Mouse (Mus musculus) hindbrain, embryonic 11.5 days (tissue): ENCODE results near the gene Creb5. TPM values are rescaled to one million over a fixed set of nuclear protein-coding genes. Genes with fewer than 3 reads are reported as not detected.

ENCODE experiments used
- ATAC-seq: fragments of 200-750 bp; cut with Nextera tagmentation; 2 replicates; pipeline ENCODE4 v1.8.0; 2017; ENCODE audit warnings: mild to moderate bottlenecking, moderate TSS enrichment, moderate library complexity; ENCODE audit not compliant: low FRiP score
- DNase-seq: peaks from one replicate; pipeline ENCODE4 v3.0.0-alpha.2; 2015; ENCODE audit warnings: low spot score
- H3K27ac ChIP-seq: fragments of 300-500 bp; sonication (generic); 2 replicates; pipeline ENCODE4 v1.5.1; 2014; ENCODE audit warnings: mild to moderate bottlenecking, low read depth, low read length
- H3K27me3 ChIP-seq: fragments of 300-500 bp; sonication (generic); 2 replicates; pipeline ENCODE4 v1.6.1; 2014; ENCODE audit warnings: mild to moderate bottlenecking, low read length, moderate library complexity, mixed read lengths; ENCODE audit not compliant: control insufficient read depth, insufficient read depth
- H3K36me3 ChIP-seq: fragments of 300-500 bp; sonication (generic); 2 replicates; pipeline ENCODE4 v1.6.1; 2014; ENCODE audit warnings: mild to moderate bottlenecking, low read length, moderate library complexity, mixed read lengths; ENCODE audit not compliant: control insufficient read depth, insufficient read depth
- H3K4me1 ChIP-seq: fragments of 300-500 bp; sonication (generic); replicated peaks from 2 replicates; pipeline ENCODE4 v1.6.1; 2014; ENCODE audit warnings: low read length, mixed read lengths; ENCODE audit not compliant: control insufficient read depth, insufficient read depth
- H3K4me2 ChIP-seq: fragments of 300-500 bp; sonication (generic); replicated peaks from 2 replicates; pipeline ENCODE4 v1.6.1; 2014; ENCODE audit warnings: mild to moderate bottlenecking, low read depth, low read length
- H3K4me3 ChIP-seq: fragments of 300-500 bp; sonication (generic); 2 replicates; pipeline ENCODE4 v1.5.1; 2014; ENCODE audit warnings: low read depth, low read length
- H3K9ac ChIP-seq: fragments of 300-500 bp; sonication (generic); 2 replicates; pipeline ENCODE4 v1.6.1; 2014; ENCODE audit warnings: low read depth, low read length
- H3K9me3 ChIP-seq: fragments of 300-500 bp; sonication (generic); 2 replicates; pipeline ENCODE4 v1.6.1; 2016; ENCODE audit warnings: low read length; ENCODE audit not compliant: control insufficient read depth
- WGBS: fragments of 180-500 bp; shearing (Covaris S2); extraction: QIAGEN DNeasy Blood & Tissue Kit; methylation state at CpG from one replicate; pipeline ENCODE4 v1.1.7; 2014; 5-methylcytosine and 5-hydroxymethylcytosine counted together
- polyA plus RNA-seq: library from polyadenylated mRNA; unstranded; fragments of >200 nt; fragmentation: Nextera tagmentation; extraction: Ambion mirVana; gene quantifications from 2 replicates; pipeline ENCODE4 v1.2.1, GENCODE M21; 2014

Creb5 gene
- polyA plus RNA-seq, 1 experiment from 2014 or later: 5.5 TPM

DNA sequence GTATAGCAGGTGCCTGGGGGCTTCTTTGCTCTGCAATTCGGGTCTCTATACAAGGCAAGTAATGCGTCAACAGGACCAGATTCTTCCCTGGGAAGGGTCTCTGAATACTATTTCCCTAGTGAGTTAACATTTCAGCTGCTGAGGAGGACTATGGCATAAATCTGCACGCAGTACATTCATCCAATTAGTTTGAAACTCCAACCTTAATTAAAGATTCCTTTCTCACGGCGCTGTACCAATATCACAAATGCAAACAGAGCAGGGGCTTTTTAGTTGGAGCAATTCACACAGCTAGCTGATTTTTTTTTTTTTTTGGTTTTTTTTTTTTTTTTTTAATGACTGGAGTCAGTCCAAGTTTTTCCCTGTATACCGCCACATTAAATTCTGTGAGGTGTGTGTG is 357.0 kb downstream of the Creb5 start:
- no peak overlapping the region for H3K27ac ChIP-seq
- no peaks in the 10 kb centered on the region for H3K4me1 ChIP-seq
- ATAC-seq (no peak), DNase-seq (no peak)
- H3K36me3 ChIP-seq: no peaks in the 10 kb centered on the region
- WGBS: 84% methylated on average over 6 of the region's 6 CpGs
- H3K9me3 ChIP-seq: no peaks in the 10 kb centered on the region
- H3K4me3 ChIP-seq: no peak overlapping the region
- no peak overlapping the region for H3K9ac ChIP-seq
- no peaks in the 10 kb centered on the region for H3K27me3 ChIP-seq
- H3K4me2 ChIP-seq: no peak overlapping the region

- H3K4me2 ChIP-seq: no peak overlapping the region
- no peak overlapping the region for H3K9ac ChIP-seq
- H3K4me3 ChIP-seq: no peak overlapping the region
- no peaks in the 10 kb centered on the region for H3K4me1 ChIP-seq
- H3K27ac ChIP-seq: no peak overlapping the region
- no peaks in the 10 kb centered on the region for H3K9me3 ChIP-seq
- H3K27me3 ChIP-seq: no peaks in the 10 kb centered on the region
- ATAC-seq: no peak
- no peaks in the 10 kb centered on the region for H3K36me3 ChIP-seq
- 91% methylated on average over 7 of the region's 7 CpGs for WGBS
- no peak for DNase-seq
These were observed 357.9 kb downstream of the Creb5 start for GRCm38 (mm10) chr6:53644971-53645370.

- no peak overlapping the region for H3K9ac ChIP-seq
- H3K36me3 ChIP-seq: no peaks in the 10 kb centered on the region
- H3K4me2 ChIP-seq: no peak overlapping the region
- H3K27ac ChIP-seq: no peak overlapping the region
- H3K4me3 ChIP-seq: no peak overlapping the region
- ATAC-seq: no peak
- H3K27me3 ChIP-seq: no peaks in the 10 kb centered on the region
- no peaks in the 10 kb centered on the region for H3K4me1 ChIP-seq
- H3K9me3 ChIP-seq: no peaks in the 10 kb centered on the region
- DNase-seq: no peak
- 80% methylated on average over 1 of the region's 1 CpGs for WGBS
These were observed 362.7 kb downstream of the Creb5 start for GRCm38 (mm10) chr6:53649782-53650181.

DNA sequence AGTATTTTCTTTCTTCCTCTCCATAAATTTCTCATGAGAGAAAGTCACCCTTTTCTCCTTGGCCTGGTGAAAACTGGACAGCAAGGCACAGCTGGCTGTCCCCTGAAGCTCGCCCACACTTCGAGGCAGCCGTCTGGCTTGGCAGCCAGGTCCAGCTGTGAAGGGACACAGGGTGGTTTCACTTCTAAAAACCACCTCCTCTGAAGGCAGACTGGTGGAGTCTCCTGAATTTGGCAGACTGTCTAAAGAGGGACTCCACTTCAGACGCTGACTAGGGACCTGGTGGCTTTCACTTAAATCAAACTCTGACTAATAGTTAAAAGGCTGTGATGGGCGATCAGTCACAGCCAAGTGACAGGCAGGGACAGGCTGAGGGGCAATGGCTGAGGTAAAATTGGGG is 365.6 kb downstream of the Creb5 start:
- WGBS: 60% methylated on average over 5 of the region's 5 CpGs
- ATAC-seq: no peak

GRCm38 (mm10) chr6:53653706-53654360 is 366.8 kb downstream of the Creb5 start:
- ATAC-seq: no peak
- no peaks in the 10 kb centered on the region for H3K27me3 ChIP-seq

More for the DNA sequence above, 365.6 kb downstream of the Creb5 start:
- Histone ChIP-seq H3K27ac (no peak overlapping the region), H3K9ac (no peak overlapping the region), H3K4me1 (no peaks in the 10 kb centered on the region), H3K9me3 (no peaks in the 10 kb centered on the region), H3K4me3 (no peak overlapping the region), H3K36me3 (no peaks in the 10 kb centered on the region), H3K4me2 (no peak overlapping the region), H3K27me3 (no peaks in the 10 kb centered on the region)
- no peak for DNase-seq

GRCm38 (mm10) chr6:53654361-53654824 is 367.3 kb downstream of the Creb5 start:
- H3K9me3 ChIP-seq: no peaks in the 10 kb centered on the region
- 66% methylated on average over 12 of the region's 12 CpGs for WGBS
- DNase-seq: no peak
- no peaks in the 10 kb centered on the region for H3K36me3 ChIP-seq
- no peak overlapping the region for H3K4me3 ChIP-seq
- no peak for ATAC-seq
- no peak overlapping the region for H3K9ac ChIP-seq
- no peaks in the 10 kb centered on the region for H3K4me1 ChIP-seq
- H3K4me2 ChIP-seq: no peak overlapping the region
- H3K27ac ChIP-seq: no peak overlapping the region
- H3K27me3 ChIP-seq: no peaks in the 10 kb centered on the region

More at GRCm38 (mm10) chr6:53653706-53654360, 366.8 kb downstream of the Creb5 start:
- Histone ChIP-seq H3K4me3 (no peak overlapping the region), H3K9me3 (no peaks in the 10 kb centered on the region), H3K9ac (no peak overlapping the region), H3K4me1 (no peaks in the 10 kb centered on the region), H3K4me2 (no peak overlapping the region), H3K36me3 (no peaks in the 10 kb centered on the region), H3K27ac (no peak overlapping the region)
- WGBS: 82% methylated on average over 8 of the region's 8 CpGs
- DNase-seq: no peak

GRCm38 (mm10) chr6:53656466-53656865 is 369.4 kb downstream of the Creb5 start:
- DNase-seq (no peak), ATAC-seq (no peak)
- no peaks in the 10 kb centered on the region for H3K27me3 ChIP-seq
- no peaks in the 10 kb centered on the region for H3K4me1 ChIP-seq
- H3K9ac ChIP-seq: no peak overlapping the region
- H3K36me3 ChIP-seq: no peaks in the 10 kb centered on the region
- no peak overlapping the region for H3K27ac ChIP-seq
- no peak overlapping the region for H3K4me3 ChIP-seq
- no peak overlapping the region for H3K4me2 ChIP-seq
- no peaks in the 10 kb centered on the region for H3K9me3 ChIP-seq
- WGBS: 87% methylated on average over 3 of the region's 3 CpGs

- DNase-seq: peak; percentile 37
- Histone ChIP-seq H3K4me3 (no peak overlapping the region), H3K36me3 (no peaks in the 10 kb centered on the region), H3K27me3 (no peaks in the 10 kb centered on the region), H3K9me3 (no peaks in the 10 kb centered on the region), H3K4me1 (no peaks in the 10 kb centered on the region), H3K9ac (no peak overlapping the region), H3K4me2 (no peak overlapping the region), H3K27ac (no peak overlapping the region)
- no peak for ATAC-seq
- 53% methylated on average over 4 of the region's 4 CpGs for WGBS
These were observed 370.4 kb downstream of the Creb5 start for GRCm38 (mm10) chr6:53657483-53657882.
